Mouse (Mus musculus) thymus, postnatal 4 days (tissue): ENCODE results near the gene Pcbp3.

Source experiments
- DNase-seq: peaks from one replicate; pipeline ENCODE4 v3.0.0; 2021

Pcbp3 gene

DNA sequence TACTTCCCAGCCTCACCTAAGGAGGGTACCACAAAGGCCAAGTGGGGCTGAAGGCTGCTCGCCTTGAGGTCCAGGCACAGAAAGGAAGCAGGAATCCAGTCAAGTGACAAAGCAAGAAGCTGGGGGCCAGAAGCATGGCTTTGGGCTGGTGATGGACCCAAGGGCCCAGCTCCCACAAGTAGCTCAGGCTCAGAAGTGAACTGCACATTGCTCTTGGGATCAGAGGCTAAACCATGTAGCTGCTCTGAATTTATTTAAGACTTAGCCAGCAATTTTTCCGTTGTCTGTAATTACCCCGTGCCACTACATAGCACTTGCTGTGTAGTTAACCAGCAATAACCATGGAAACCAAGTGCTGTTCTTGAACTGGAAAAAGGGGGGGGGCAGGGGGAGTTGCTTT is 117.3 kb downstream of the Pcbp3 start:
- peak; percentile 43 for DNase-seq

DNA sequence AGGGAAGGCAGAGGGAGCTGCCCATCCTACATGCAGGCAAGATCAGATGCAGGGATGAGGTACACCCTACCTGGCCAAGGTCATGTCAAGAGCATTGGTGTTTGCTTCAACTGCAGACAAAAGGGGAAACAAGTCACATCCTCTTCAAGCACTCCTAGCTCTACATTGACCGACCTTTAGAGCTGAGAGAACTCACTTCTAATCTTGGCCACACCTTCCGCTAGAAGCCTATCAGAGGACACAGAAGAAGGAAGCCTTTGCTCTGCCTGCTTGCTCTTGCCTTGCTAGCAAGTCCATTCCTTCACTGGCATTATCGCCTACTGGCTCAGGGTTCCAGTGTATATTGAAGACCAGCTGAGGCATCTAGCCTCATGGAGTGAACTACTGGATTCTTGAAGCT is 119.6 kb downstream of the Pcbp3 start:
- DNase-seq: no peak

DNA sequence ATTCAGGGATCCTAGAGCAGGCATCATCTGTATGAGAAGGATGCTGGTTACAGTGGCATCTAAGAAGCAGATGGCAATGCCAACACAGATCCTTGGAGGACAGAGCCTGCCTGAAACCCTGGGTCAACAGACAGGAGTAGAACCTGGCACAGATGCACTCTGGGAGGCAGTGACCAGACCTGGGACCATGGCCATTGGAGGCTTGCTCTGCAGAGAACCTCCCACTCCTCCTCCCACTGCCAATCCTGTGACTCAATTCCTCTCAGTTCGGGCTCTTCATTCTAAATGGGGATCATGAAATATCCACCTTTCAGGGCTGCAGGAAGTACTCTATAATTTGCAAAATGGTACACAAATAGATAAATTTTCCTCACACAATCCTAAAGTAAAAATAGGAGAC is 120.5 kb downstream of the Pcbp3 start:
- DNase-seq: no peak

DNA sequence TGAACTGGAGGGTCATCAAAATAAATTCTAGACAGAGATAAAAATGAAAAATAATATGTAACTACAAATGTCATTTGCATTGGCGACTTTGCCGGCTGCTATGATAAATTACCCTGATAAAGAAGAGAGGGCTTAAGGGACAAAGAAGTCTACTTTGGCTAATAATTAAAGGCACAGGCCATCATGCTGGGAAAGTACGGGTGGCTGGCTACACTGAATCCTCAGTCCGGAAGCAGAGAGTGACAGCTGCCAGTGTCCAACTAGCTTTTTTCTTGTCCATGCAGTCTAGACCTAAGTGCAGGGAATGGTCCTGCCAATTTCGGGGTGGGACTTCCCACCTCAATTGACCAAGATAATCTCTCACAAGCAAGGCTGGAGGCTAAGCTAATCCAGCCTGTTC is 121.1 kb downstream of the Pcbp3 start:
- DNase-seq: no peak

DNA sequence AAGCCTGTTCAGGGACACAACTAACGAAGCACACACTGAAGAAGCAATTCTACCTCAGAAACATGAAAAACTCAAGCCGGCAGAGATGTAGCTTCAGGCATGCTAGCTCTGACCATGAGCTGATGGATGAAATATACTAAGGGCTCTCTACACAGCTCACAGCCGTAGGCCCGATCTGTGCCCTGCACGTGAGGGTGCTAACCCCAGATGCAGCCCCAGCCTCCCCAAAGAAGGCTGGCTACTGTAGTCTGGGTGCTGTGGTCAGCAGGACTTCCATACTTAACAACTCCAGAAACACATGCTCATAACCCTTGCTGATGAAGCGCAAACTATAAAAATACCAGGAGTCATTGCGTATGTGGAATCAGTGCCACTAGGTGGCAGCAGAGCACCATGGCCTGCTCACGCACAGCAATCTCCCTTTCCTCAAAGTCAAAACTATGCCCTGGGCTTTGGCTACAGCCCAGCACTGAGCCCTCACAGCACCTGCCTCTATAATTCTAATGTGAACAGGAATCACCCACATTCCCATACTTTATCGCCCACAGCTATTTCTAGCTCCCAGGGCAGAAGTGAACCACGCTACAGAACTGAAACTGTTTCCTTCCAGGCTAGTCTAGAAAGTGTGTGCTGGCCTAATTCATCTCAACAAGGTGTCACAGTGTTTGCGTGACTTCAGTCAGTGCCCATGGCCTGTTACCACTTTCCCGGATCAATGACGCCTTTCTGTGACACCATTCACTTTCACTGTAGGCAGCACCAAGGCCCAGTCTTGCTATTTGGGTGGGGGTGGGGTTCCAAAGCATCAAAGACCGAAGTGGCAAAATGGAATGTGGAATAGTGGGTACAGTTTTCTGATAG is 126.0 kb downstream of the Pcbp3 start:
- DNase-seq: peak; percentile 93

DNA sequence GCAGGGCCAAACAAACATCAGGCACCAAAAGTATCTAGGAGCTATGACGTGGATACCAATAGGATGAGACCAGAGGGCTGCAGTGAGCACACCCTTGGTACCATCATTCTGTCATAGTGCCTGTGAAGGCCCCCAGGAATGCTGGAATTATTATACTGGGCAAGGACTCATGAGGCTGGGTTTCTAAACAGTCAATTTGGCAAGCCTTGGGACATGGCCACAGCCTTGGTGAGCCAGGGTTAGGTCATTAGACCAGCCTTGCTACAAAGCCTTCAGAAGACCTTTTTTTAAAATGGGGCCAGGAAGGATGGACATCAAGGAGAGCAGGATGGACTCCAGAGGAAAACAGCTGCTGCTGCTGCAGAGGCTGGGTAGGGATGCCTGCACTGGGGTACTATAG is 128.8 kb downstream of the Pcbp3 start:
- no peak for DNase-seq

DNA sequence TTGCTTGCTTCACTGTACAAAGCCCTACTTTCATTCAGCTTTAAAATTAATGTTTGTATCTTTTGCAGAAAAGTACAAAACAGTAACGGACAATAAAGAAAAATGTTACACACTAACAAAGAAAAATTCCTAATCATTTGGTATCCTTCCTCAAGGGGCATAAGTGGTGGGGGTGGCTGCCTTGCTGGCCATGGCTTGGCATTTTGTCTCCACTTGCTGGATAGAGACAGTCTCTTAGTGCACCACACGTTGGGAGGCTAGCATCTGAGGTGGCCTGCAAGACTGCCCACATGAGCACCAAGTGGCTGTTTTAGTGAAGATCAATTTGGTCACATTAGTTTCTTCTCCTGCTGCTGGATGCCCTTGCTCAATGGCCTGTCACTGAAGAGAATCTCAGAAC is 129.8 kb downstream of the Pcbp3 start:
- no peak for DNase-seq

DNA sequence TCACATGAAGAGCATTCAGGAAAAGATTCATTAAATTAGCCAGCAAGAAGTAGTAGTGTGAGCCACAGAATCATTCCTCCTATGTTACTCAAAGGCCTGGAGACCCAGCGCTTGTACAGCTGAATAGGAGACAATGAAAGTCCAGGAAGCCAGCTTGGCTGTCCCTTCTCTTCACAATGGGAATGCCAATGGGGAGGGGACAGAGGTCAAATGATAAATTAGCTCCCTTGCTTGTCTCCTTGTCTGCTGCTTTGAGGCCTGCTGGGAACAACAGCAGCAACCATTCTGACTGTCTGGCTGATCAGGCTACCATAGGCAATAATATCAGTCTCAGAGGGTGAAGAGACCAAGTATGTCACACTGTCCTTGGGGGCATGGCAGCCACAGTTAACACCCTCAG is 130.5 kb downstream of the Pcbp3 start:
- DNase-seq: no peak

DNA sequence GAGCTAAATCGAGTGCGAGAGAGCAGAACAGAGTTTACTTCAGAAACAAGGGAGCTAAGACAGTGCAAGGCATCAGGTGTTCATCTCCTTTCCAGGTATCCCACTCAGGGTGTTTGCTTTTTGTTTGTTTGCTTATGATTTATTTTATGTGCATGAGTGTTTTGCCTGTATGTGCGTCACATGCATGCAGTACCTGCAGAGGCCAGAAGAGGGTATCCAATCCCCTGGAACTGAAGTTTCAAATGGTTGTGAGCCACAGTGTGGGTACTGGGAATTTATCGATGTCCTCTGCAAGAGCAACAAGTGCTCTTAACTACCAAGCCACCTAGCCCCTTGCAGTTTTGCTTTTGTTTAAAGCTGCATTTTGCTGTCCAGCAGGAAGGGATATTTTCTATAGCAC is 132.8 kb downstream of the Pcbp3 start:
- no peak for DNase-seq

DNA sequence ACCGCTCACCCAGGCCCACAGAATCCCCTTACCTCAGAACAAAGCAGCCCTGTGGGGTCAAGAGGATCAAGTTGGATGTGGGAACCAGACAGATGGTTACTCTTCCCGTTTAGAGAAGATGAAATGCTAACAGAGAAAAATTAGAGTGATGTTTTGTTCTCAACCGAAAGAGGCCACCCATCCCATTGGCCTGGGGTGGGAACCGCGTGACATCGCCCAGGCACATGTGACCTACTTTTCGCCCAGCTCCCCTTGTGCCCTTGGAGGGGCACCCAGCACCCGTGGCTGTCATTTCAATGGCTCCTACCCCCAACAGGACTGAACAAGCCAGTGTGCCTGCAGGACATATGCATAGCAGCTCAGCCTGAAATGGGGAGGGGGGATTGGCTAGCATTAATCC is 139.0 kb downstream of the Pcbp3 start:
- DNase-seq: no peak

DNA sequence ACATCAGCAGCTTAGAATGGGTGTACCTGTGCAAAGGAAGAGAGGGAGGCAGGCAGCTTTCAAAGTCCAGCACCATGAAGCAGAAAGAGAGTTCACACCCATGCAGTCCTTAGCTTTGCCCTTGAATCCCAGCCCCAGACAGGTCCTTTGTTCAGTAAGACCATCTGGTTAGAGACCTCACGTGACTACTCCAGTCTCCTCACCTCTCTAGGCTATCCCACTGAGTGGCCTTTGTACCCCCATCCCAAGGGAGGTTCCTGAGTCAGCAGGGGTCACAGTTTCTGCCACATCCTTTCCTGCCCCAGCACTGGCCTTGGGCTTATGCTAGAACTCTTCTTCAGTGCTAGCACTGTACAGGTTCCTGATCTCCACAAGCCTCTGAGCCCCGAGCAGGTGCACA is 142.4 kb downstream of the Pcbp3 start:
- no peak for DNase-seq

DNA sequence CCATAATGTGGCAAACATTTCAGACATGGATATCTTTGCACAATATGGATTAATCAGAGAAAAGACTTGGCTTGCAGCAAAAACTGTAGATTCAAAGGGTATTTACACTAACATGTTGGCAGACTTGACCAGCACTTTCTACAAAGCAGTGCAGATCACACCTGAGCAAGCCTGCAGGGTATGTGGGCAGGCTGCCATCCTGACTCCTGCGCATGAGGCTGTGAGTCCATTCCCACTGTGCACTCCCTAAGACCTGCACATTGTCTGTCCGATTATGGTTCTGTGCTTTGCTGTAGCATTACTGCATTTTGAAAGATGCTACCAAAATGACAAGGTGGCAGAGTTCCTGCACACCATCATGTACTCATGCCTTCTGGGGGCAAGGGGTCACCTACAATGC is 143.3 kb downstream of the Pcbp3 start:
- DNase-seq: no peak

DNA sequence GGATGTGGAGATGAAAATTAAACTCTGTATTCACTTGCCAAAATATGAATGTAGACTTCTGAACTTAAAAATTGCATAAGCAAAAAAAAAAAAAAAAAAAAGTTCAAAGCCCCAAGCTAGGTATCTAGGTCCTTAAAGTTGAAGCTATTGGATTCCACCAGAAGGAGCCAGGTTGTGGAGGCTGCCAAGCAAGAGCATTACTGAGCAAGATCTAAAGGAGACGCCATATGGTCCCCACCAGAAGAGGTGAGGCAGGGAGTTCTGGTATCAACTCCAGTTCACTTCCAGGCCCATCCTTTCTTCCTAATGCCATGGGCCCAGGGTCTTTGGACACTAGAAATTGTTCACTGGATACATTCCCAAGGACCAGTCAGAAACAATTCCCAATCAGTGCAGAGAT is 144.8 kb downstream of the Pcbp3 start:
- DNase-seq: no peak

DNA sequence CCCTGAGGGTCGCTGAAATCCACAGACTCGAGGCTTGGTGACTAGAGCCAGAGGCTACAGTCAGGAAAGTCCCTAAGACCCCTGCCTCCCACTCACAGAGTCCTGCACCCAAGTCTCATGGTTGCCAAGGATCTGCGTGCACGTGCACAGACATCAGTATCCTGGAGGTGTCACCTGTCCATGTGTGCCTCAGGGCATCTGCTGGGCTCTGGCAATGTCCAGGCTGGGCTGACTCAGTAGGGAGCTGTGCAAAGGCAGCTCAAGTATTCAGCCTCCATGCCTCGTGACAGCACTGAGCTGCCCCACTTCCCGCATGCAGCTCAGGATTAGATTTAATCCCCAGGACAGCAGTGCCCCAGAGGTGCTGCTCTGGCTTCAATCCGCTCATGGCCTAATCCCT is 145.3 kb downstream of the Pcbp3 start:
- DNase-seq: no peak

DNA sequence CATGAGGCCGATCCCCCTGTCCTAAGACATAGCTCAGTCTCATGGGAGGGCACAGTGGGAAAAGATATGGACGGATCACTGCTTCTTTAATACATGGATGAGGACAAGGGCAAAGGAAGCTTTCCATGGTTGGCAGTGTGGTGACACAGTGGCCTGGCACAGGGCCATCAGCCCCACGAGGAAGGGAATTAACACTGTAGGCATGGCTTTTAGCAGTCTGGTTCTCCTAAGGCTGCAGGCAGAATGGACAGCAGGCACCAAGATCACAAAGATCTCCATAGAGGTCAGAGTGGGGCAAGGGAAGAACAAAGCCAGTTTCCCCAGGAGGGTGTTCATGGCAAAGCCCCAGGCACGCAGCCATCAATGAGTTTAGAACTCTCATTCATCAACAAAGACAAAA is 146.2 kb downstream of the Pcbp3 start:
- no peak for DNase-seq

DNA sequence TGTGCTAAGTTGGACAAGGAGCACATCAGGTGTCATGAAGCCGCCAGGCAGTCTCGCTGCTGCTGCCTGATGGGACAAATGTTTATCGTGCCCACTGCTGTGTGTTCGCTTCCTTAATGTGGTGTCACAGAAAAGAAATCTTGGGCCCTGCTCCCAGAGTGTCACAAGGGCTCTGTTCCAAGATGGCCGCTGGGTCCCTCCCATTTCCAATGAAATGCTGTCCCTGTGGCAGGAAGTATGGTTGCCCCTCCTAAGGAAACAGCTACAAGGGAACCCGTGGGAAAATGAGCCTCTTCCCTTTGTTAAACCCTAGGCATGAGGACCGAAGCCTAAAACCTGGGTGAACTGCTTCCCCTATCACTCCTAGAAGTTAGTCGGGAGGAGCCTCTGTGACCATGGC is 146.9 kb downstream of the Pcbp3 start:
- DNase-seq: no peak

DNA sequence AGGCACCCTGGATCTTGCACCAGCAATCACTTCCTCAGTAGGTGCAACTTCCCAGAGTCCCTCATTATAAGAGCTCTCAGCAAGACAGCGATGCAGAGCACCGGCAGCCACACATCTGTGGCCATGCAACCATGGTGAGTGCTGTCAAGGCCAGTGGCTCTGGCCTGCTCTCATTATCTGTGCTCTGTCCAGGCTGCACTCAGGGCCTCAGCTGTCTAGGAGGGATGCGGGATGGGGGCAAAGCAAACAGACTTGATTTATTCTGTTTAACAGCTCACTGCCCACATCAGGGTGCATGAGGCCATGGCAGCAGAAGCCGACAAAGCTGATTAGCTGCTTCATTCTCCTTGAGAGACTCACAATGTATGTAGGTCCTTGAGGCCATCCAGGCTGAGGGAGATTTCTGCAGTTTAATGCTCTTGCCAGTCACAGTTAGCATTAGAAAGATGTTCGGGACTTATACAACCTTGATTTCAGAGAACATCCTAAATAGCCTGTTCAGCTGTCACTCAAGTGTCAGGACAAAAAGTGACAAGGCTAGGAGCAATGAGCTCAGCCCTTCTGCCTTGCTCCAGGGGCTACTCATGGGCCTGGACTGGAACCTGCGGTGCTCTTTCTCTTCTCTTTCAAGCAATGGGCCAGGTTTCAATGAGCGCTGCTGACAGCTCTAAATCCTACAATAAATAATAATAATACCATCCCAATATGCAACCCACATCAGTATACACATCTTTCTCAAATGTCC is 151.6 kb downstream of the Pcbp3 start:
- no peak for DNase-seq

DNA sequence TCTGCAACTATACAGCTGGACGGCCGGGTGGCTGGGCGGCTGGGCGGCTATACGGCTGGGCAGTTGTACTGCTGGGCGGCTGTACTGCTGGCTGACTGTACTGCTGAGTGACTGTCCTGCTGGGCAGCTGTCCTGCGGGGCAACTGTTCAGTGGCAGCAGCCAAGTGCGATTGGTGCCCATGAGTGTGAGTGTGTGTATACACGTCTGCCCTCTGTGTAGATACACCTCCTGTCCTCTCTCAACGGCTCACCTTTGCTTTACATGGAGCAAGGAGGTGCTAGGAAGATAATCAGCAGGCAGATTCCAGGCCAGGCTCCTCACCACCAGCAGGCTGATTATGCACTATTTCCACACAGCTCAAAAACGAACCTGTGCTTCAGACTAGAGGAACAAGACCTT is 152.2 kb downstream of the Pcbp3 start:
- no peak for DNase-seq

DNA sequence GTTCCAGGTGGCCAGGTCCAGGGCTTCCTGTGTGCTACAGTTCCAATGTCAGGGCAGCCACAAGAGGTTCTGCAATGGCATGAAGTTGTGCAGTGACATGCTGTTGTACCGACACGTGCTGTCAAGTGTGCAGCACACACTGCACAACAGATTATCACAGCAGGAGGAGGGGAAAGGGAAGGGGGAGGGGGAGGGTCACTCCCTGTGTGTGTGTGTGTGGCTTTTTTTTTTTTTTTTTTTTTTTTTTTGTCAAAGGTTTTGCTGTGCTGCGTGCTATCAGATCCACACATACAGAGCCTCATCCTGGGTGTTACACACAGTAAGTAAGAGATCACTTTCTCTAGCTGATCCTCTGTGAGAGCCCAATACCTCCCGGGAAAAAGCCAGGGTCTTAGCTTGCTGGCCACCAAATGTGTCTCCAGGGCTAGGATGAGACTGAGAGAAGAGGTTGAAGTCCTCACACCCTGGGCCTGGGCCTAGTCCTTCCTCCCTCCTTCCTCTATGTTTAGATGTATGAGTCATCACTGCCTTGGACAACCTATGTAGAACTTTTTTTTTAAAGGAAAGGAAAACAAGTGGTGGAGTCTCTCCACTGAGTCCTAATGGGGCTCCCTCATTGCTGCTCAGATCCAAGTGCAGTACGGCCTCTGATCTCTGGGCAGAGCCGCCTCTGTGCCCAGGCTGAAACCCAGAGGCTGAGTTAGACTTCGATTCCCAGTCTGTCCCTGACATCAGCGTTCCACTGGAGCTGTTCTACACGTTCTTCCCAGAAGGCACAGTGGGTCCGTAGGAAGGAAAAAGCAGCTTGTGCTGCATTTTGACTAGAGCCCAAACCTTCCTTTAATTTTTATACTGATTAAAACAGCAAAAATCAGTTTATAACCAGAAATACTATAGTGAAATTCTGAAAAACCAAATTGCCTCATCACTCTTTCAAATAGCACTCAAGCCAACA is 153.0 kb downstream of the Pcbp3 start:
- DNase-seq: no peak

DNA sequence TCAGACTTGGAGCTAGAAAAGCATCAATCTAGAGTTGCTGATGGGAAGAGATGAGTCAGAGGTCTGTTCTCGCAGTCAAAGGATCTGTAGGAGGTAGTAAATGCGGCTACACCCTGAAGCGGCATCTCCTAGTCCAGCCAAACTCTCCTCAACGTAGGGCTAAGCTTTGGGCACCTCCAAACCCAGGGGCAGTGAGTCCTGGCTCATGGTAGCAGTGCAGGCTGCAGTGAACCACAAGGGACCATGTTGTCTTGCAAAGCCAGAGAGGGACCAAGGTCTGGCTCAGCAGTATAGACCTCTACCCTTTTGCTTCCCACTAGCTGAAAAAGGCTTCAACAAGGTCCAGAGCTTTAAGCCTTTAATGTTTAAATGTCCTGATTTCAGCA is 159.2 kb downstream of the Pcbp3 start:
- no peak for DNase-seq

DNA sequence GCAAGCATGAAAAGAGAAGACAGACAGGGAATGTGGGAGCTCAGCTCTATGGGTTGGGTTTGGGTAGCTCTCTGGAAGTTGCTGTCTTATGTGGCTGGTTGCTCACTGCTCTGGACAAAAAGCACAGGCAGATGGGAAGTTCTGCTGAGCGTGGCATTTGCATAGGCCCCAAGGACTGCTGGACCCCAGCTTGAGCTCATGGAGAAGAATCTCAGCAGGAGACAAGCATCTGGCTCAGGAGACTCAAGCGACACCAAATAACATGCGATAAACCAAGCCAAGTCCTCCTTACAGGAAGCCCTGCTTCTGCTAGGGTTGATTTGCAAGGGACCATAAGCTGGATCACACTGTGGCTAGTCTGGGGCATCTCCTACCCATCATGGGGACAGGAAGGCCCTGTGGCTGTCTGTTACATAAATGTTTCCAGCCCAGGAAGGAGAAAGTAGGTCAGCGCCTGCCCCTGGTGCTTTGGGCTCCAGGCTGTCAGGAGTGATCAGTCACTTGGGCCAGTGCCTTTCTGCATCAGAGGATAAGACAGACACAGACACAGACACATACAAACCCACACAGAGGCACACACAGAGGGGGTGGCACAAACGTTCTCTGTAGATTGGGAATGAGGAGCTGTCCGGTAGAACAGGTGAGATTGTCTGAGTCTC is 159.7 kb downstream of the Pcbp3 start:
- DNase-seq: no peak

DNA sequence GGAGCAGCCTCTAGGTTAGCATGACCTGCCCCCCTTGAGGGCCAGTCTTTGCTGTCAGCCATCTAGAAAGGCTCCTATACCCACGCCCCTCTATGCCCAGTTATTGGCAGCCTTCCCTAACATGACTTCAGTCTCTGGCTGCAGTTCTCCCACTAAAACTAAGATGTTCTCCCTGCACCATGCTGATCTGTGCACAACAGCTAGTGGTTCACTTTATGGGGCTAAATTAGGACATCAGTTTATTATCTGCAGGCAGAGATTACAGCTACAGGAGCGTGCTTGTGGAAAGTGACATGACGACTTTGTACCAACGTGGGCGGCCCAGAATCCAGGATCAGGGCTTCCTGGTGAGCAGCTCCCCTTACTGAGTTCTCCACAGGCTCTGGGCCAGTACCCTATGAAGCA is 160.4 kb downstream of the Pcbp3 start:
- no peak for DNase-seq
